Mouse (Mus musculus) testis, adult 2 months (tissue): ENCODE measurements at regions not wholly inside any gene's neighbourhood (a gene's known extent, or its start where the extent isn't known, plus 50 kb on each side); places are given as distances from the start of the nearest gene placed in this dataset.

Experiments used
- CTCF ChIP-seq: fragments of 200-500 bp; IDR thresholded peaks from 2 replicates; pipeline ENCODE4 v1.5.1; 2012; ENCODE audit warnings: low read depth, mild to moderate bottlenecking, inconsistent platforms, low read length, moderate library complexity; ENCODE audit not compliant: control insufficient read depth, insufficient read depth, insufficient replicate concordance
- POLR2A ChIP-seq: fragments of 200-500 bp; IDR thresholded peaks from 2 replicates; pipeline ENCODE4 v1.6.1; 2012; ENCODE audit warnings: low read depth, mild to moderate bottlenecking, inconsistent platforms, low read length, moderate library complexity; ENCODE audit not compliant: control insufficient read depth

- no peak for TF ChIP-seq CTCF
- no peak for TF ChIP-seq POLR2A
These were observed 52.7 kb upstream of the Rgma start for GRCm38 (mm10) chr7:73322466-73323151.
